Mouse (Mus musculus) CH12.LX (cell line): Measurements from ENCODE around the gene Tns3. TPM values are rescaled to one million over a fixed set of nuclear protein-coding genes. Genes with fewer than 3 reads are reported as not detected.

Source experiments
- DNase-seq: peaks from one replicate; pipeline ENCODE4 v3.0.0-alpha.2; 2013; ENCODE audit errors: extremely low read depth
- H3K27ac ChIP-seq: 2 replicates; pipeline ENCODE4 v1.5.1; 2012; ENCODE audit warnings: low read depth, mild to moderate bottlenecking, control low read depth, moderate library complexity; ENCODE audit not compliant: insufficient read depth
- H3K27me3 ChIP-seq: replicated peaks from 2 replicates; pipeline ENCODE3; 2012; ENCODE audit warnings: inconsistent platforms
- H3K36me3 ChIP-seq, 2 experiments: replicated peaks in 1 of 2; 2 replicates each; pipeline versions ENCODE3 to v1.6.1; 2012; ENCODE audit warnings: inconsistent platforms in 1 of 2, low read length in 1 of 2, mild to moderate bottlenecking in 1 of 2, mixed read lengths in 1 of 2, moderate library complexity in 1 of 2; ENCODE audit not compliant: control insufficient read depth in 1 of 2, insufficient read depth in 1 of 2
- H3K4me1 ChIP-seq, 2 experiments: 2 replicates each; pipeline ENCODE4 v1.6.1; 2012; ENCODE audit warnings: inconsistent platforms in 1 of 2, moderate library complexity in 1 of 2; ENCODE audit not compliant: insufficient read depth in 2 of 2, control insufficient read depth in 1 of 2
- H3K4me2 ChIP-seq: 2 replicates; pipeline ENCODE4 v1.6.1; 2012; ENCODE audit warnings: low read depth, mild to moderate bottlenecking, control low read depth; ENCODE audit not compliant: poor library complexity, insufficient read depth, severe bottlenecking
- H3K4me3 ChIP-seq, 3 experiments: fragments of 150-350 bp in 1 of 3; sonication (generic) in 1 of 3; replicated peaks in 1 of 3; 2 replicates each; pipeline versions ENCODE3 to v1.5.1; 2011 to 2012; ENCODE audit warnings: low read depth in 2 of 3, low read length in 2 of 3, mild to moderate bottlenecking in 2 of 3, moderate library complexity in 2 of 3, control low read depth in 1 of 3, improper control_type of control experiment in 1 of 3, inconsistent platforms in 1 of 3, mixed read lengths in 1 of 3; ENCODE audit not compliant: poor library complexity in 1 of 3
- H3K79me2 ChIP-seq: replicated peaks from 2 replicates; pipeline ENCODE4 v1.6.1; 2012; ENCODE audit warnings: mild to moderate bottlenecking, moderate library complexity; ENCODE audit not compliant: control insufficient read depth, poor library complexity, insufficient read depth, severe bottlenecking; ENCODE audit errors: extremely low read depth
- H3K9ac ChIP-seq: 2 replicates; pipeline ENCODE4 v1.6.1; 2012; ENCODE audit warnings: low read depth, mild to moderate bottlenecking, control low read depth, moderate library complexity; ENCODE audit not compliant: insufficient read depth
- H3K9me3 ChIP-seq: replicated peaks from 2 replicates; pipeline ENCODE3; 2012; ENCODE audit warnings: low read length, inconsistent platforms, mixed read lengths
- BHLHE40 ChIP-seq: IDR thresholded peaks from 2 replicates; pipeline ENCODE4 v1.6.1; 2011; ENCODE audit warnings: mild to moderate bottlenecking, low read depth, low read length, improper control_type of control experiment
- CHD1 ChIP-seq: IDR thresholded peaks from 2 replicates; pipeline ENCODE4 v1.6.1; 2012; ENCODE audit warnings: low read depth, low read length, improper control_type of control experiment, inconsistent platforms
- CHD2 ChIP-seq: IDR thresholded peaks from 2 replicates; pipeline ENCODE4 v1.6.1; 2011; ENCODE audit warnings: low read length, improper control_type of control experiment
- ELF1 ChIP-seq: IDR thresholded peaks from 2 replicates; pipeline ENCODE4 v1.6.1; 2014; ENCODE audit warnings: low read depth, mild to moderate bottlenecking, inconsistent platforms, low read length, improper control_type of control experiment
- EP300 ChIP-seq: IDR thresholded peaks from 2 replicates; pipeline ENCODE4 v1.6.1; 2011; ENCODE audit warnings: low read length, improper control_type of control experiment
- HCFC1 ChIP-seq: IDR thresholded peaks from 2 replicates; pipeline ENCODE4 v1.6.1; 2012; ENCODE audit warnings: low read depth, mild to moderate bottlenecking, inconsistent platforms, low read length, improper control_type of control experiment
- IRF4 ChIP-seq: IDR thresholded peaks from 2 replicates; pipeline ENCODE4 v1.6.1; 2014; ENCODE audit warnings: low read depth, mild to moderate bottlenecking, inconsistent platforms, low read length, improper control_type of control experiment
- JUN ChIP-seq: IDR thresholded peaks from 2 replicates; pipeline ENCODE4 v1.6.1; 2011; ENCODE audit warnings: low read depth, mild to moderate bottlenecking, low read length, improper control_type of control experiment, moderate library complexity; ENCODE audit not compliant: insufficient read depth
- JUND ChIP-seq: conservative IDR thresholded peaks from 2 replicates; pipeline ENCODE4 v1.6.1; 2011; ENCODE audit warnings: low read depth, low read length, improper control_type of control experiment
- MAFK ChIP-seq: IDR thresholded peaks from 2 replicates; pipeline ENCODE4 v1.6.1; 2011; ENCODE audit warnings: low read length, improper control_type of control experiment; ENCODE audit not compliant: insufficient replicate concordance
- MAZ ChIP-seq: IDR thresholded peaks from 2 replicates; pipeline ENCODE4 v1.6.1; 2012; ENCODE audit warnings: low read depth, mild to moderate bottlenecking, inconsistent platforms, low read length, improper control_type of control experiment, moderate library complexity
- MEF2A ChIP-seq: IDR thresholded peaks from 2 replicates; pipeline ENCODE4 v1.6.1; 2014; ENCODE audit warnings: low read depth, mild to moderate bottlenecking, inconsistent platforms, low read length, improper control_type of control experiment, borderline replicate concordance
- NRF1 ChIP-seq: IDR thresholded peaks from 2 replicates; pipeline ENCODE4 v1.6.1; 2014; ENCODE audit warnings: low read depth, mild to moderate bottlenecking, inconsistent platforms, low read length, improper control_type of control experiment, moderate library complexity
- PAX5 ChIP-seq: IDR thresholded peaks from 2 replicates; pipeline ENCODE4 v1.6.1; 2012; ENCODE audit warnings: low read length, inconsistent platforms, mixed read lengths
- POLR2A ChIP-seq: IDR thresholded peaks from 2 replicates; pipeline ENCODE4 v1.6.1; 2011; ENCODE audit warnings: low read depth, mild to moderate bottlenecking, improper control_type of control experiment, low read length
- SIN3A ChIP-seq: IDR thresholded peaks from 2 replicates; pipeline ENCODE4 v1.6.1; 2012; ENCODE audit warnings: low read length, improper control_type of control experiment, inconsistent platforms
- SMC3 ChIP-seq: IDR thresholded peaks from 2 replicates; pipeline ENCODE4 v1.6.1; 2011; ENCODE audit warnings: low read depth, low read length, improper control_type of control experiment
- USF1 ChIP-seq: IDR thresholded peaks from 2 replicates; pipeline ENCODE4 v1.6.1; 2014; ENCODE audit warnings: low read depth, mild to moderate bottlenecking, inconsistent platforms, low read length, improper control_type of control experiment
- USF2 ChIP-seq: conservative IDR thresholded peaks from 2 replicates; pipeline ENCODE4 v1.6.1; 2011; ENCODE audit warnings: low read depth, low read length, improper control_type of control experiment
- ZC3H11A ChIP-seq: IDR thresholded peaks from 2 replicates; pipeline ENCODE4 v1.6.1; 2012; ENCODE audit warnings: low read depth, mild to moderate bottlenecking, inconsistent platforms, low read length, improper control_type of control experiment
- ZNF384 ChIP-seq: IDR thresholded peaks from 2 replicates; pipeline ENCODE4 v1.6.1; 2012; ENCODE audit warnings: low read depth, low read length, improper control_type of control experiment, inconsistent platforms
- dilution Hi-C: fragments of 300-500 bp; cut with MboI; formaldehyde crosslinking; loops from 2 replicates; pipeline ENCODE4 v1.14.3; 2020; ENCODE audit warnings: low sequenced_read_pairs; ENCODE audit not compliant: extremely low pct_unique_long_range_greater_than_20kb, extremely low pct_ligation_motif_present
- in situ Hi-C: fragments of 300-500 bp; cut with MboI; formaldehyde crosslinking; loops from 3 replicates; pipeline ENCODE4 v1.14.3; 2019; ENCODE audit warnings: low sequenced_read_pairs, low pct_ligation_motif_present, low pct_unique_long_range_greater_than_20kb, mixed read lengths
- polyA plus RNA-seq: library from polyadenylated mRNA; unstranded; fragments of >175 nt; gene quantifications from 2 replicates; pipeline ENCODE4 v1.2.1, GENCODE M21; 2012; ENCODE audit warnings: low read depth; ENCODE audit not compliant: insufficient read length
- total RNA-seq, 2 experiments: library from RNA; depleted of rRNA; stranded (reverse); fragments of 300-350 nt in 1 of 2; fragments of >200 nt in 1 of 2; gene quantifications; 2 replicates each; pipeline ENCODE4 v1.2.3; 2012 to 2014

Gene Tns3
- total and polyA plus RNA-seq, 3 experiments = 0.03 to 1.3 (median 0.33) TPM

- no peak for TF ChIP-seq SIN3A
- TF ChIP-seq MEF2A = no peak
- TF ChIP-seq MAZ = no peak
- TF ChIP-seq EP300 = no peak
- TF ChIP-seq ELF1 = no peak
- no peak for TF ChIP-seq USF1
- no peak for TF ChIP-seq POLR2A
- TF ChIP-seq ZC3H11A = no peak
- TF ChIP-seq BHLHE40 = no peak
- no peak for TF ChIP-seq HCFC1
- TF ChIP-seq MAFK = no peak
- TF ChIP-seq NRF1 = no peak
- no peak for TF ChIP-seq SMC3
- TF ChIP-seq CHD2 = no peak
- TF ChIP-seq JUN = no peak
- TF ChIP-seq USF2 = no peak
- no peak for TF ChIP-seq CHD1
- no peak for TF ChIP-seq PAX5
- TF ChIP-seq ZNF384 = no peak
- dilution Hi-C loops = no loop called here
- Histone ChIP-seq H3K27ac (no peak overlapping the region), H3K79me2 (no peaks in the 10 kb centered on the region), H3K4me3 (no peak overlapping the region), H3K27me3 (peaks cover 98% of the 10 kb centered on the region), H3K36me3 (no peaks in the 10 kb centered on the region), H3K9ac (no peak overlapping the region), H3K4me1 (no peaks in the 10 kb centered on the region), H3K9me3 (no peaks in the 10 kb centered on the region), H3K4me2 (no peak overlapping the region)
- in situ Hi-C loops = no loop called here
- DNase-seq = no peak
Measured at GRCm38 (mm10) chr11:8509614-8510013, 154.7 kb downstream of the Tns3 start.

- no peak overlapping the region for H3K4me2 ChIP-seq
- no peak overlapping the region for H3K9ac ChIP-seq
- no peak overlapping the region for H3K4me3 ChIP-seq
- no peaks in the 10 kb centered on the region for H3K36me3 ChIP-seq
- in situ Hi-C loops = no loop called here
- no peak overlapping the region for H3K27ac ChIP-seq
- TF ChIP-seq IRF4 = no peak
- no peak for TF ChIP-seq JUND
- no peak for TF ChIP-seq MAZ
- TF ChIP-seq, all 38 proteins: peak for 0
- no peak for DNase-seq
- Histone ChIP-seq H3K4me1 (no peaks in the 10 kb centered on the region), H3K79me2 (no peaks in the 10 kb centered on the region), H3K9me3 (no peaks in the 10 kb centered on the region), H3K27me3 (peaks cover 98% of the 10 kb centered on the region)
- dilution Hi-C loops = no loop called here
Measured at GRCm38 (mm10) chr11:8503735-8504134, 160.6 kb downstream of the Tns3 start.
